Mouse (Mus musculus) urinary bladder, postnatal 10 days (tissue): ENCODE results near the gene Pagr1b.

Experiments used
- DNase-seq: peaks from one replicate; pipeline ENCODE4 v3.0.0; 2022; ENCODE audit warnings: low spot score

The Pagr1b gene

DNA sequence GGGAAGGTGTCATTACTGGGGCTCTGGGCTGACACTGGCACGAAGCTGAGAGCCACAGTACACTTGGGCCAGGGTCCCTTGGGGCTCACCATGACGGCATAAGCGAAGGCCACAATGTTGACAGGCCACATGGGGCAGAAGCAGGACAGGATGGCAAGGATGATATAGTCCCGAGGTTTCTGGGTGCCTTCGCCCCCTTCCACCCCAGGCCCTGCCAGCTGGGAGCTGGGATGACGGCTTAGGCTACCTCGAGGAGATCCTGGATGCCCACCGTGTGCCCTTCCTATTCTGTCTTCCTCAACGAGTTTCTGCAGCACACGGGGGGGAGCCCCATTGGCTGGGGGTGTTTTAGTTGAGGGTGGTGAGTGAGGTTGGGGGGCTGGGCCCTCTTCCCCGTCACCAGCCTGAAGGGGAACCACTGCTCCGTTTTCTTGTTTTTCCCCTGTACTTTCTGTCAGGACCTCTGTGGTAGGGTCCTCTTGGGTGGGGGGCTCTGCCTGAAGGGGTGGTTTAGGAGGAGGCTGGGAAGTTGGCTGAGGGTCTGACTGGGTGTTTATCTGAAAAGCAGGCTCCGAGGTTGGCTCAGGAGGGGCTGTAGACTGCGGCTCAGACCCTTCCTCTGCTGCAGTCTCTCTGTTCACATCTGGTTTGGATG lies 3.1 kb upstream of the Pagr1b start:
- no peak for DNase-seq

DNA sequence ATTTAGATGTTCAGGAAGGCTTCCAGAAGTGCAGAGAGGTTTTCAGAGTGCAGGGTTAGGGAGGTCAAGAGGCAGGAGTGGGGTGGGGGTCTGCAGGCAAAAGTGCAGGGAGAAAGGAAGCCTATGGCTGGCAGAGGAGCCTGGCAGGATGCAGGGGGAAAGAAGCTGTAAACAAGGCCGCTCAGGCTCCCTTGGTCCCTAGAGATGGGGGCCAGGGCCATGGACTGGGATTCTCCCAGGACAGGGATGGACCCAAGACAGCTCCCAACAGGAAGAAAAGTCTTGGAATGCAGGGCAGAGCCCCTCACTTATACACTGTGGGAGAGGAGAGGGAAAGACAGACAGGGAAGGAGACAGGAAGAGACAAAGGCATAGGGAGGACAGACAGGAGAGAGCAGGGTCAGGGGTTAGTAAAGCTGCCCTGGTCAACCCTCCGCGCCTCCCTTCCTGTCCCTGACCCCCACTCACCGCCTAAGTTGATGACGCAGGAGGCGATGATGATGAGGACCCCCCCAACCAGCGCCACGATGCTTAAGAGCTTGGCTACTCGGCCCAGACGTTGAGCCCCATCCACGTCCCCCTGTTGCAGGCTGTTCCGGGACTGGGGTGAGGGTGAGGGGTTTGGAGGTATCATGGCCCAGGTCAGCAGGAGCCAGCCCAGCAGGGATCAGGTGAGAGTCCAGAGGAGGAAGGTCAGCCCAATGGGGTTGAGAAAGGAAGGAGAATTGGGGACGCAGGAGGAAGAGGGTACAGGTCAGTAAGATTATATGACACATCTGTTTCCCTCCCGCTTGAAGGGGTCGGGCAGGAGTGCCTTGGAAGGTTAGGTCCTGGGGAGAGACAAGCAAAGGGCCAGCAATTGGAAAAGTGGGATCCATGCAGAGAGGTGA lies 2.4 kb upstream of the Pagr1b start:
- DNase-seq = no peak

DNA sequence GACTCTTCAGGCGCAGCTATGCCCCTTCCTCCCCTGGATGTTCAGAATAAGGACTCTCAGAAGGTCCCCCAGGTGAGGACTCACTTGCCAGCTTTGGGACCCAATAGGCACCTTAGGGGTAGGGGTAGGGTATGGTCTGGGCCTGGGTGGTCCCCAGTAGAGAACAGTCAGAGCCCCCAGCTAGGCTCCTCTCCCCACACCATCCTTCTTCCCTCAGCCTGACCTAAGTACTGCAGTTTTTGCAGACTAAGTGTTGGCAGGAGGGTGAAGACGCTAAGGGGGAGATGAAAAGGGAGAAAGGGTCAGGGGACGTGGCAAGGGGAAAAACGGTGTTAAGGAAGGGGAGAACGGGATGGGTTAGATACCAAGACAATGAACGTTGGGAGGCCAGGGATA lies 1.7 kb upstream of the Pagr1b start:
- DNase-seq = no peak

DNA sequence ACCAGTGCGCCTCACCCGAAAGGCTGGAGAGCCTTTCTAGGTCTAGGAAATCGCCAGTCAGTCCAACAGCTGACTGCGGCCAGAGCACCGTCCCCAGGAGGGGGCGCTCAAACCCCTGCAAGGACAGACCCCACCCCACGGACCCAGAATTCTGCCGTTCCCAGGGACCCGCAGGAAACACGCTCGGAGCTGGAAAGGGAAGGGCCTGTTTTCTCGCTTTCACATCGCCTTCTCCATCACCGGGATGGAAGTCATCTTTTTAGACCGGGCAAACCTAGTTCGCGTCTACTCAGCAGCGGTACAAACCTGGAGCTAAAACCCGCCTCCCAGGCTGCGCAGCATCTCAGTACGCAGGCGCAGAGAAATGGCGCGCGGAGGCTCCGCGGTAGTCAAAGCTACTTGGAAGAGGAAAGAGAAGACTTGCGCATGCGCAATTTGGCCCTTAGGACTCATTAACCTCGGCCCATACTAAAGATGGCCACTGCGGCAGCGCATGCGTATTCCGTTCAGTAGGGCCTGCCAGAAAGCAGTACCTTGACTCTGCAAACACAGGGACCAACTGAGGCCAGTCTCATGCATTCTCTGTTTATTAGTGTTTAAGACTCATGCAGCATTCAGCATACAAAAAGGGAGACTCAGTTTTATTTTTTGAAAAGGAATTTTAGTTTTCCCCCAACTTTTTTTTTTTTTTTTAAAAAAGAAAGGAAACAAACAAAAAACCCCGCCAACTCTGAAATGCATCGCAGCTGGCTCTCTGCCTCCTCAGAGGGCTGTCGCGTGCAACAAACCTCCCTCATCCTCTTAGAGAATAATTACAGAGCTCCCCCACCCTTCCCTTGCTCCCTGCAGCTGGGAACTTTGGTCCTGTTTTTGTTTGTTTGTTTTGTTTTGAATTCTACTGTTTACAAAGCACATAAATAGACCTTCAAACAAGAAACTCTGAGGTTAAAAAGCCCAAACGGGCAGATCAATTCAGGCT lies 976 bp upstream of the Pagr1b start, which contains the start of gene Pagr1a:
Gene Pagr1a (minus strand): TSS at position 382 of the 979 bp plus-strand sequence.
- DNase-seq = peak; percentile 89

DNA sequence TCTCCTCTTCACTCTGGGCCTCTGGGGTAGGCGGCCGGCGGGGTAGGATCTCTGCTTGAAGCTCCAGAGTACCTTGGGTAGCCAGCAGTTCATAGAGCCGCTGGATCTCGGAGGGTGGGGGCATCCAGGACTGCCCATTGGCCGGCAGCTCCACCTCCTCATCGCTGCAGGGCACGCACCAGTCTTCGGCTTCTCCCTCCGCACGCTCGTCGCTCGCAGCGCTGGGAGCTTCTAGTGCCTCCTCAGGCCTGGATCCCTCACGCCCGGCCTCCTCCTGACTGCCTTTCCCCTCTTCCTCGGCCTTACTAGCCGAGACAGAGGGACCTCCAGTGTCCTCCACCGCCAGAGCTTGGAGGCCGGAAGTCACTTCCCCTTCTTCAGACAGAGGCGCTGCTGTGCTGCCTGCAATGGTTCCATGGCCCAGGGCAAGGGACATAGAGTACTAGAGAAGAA lies 228 bp upstream of the Pagr1b start:
- DNase-seq = no peak

DNA sequence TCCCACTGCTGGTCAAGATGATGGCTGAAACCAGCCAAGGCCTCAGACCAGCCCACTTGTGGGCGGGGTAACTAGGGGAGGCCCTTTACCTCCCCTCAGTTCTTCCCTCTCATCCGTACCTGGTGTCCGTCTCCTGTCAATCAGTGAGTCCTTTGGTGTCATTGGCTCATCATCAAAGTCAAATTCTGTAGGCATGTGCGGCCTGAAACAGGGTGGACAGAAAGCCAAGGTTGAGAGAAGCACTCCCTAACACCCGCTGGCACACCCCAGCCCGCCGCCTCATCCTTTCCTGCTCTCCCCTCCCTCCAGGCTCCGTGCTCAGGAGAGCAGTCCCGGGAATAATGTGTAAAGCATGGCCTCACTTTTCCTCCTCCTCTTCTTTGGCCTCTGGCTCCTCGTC lies 203 bp downstream of the Pagr1b start:
- DNase-seq = no peak

DNA sequence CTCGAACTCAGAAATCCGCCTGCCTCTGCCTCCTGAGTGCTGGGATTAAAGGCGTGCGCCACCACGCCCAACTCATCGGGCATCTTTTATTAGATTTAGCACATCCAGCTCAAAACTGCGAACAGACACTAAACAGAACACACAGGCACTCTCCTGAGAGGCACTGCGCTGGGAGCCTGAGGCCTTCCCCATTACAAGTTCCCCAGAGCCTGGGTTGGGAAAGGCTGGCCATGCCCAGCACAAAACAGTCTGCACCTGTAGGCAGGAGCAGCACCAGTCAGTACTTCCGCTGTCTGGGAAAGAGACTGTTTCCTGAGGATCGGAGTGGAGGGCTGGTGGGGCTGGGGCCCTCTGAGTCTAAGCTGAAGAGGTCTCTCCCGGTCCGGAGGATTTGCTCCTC lies 1.3 kb downstream of the Pagr1b start:
- DNase-seq = no peak

DNA sequence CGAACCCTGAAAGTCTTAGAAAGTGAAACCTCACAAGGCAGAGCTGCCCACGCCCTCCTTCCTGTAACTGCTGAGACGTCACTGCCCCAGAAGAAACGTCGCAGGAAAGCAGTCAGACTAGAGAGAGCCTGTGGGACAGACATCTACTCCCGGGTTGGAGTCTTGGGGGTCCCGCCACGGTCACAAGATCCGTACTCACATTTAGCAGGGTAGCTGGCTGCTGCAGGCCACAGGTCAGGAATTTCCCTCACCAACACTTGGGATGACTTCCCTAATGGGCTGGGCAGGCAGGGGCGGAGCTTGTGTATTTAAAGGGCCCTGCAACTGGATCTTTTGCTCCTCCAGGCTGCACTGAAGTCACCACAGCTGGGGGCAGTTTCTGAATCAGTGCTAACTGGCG lies 2.0 kb downstream of the Pagr1b start, which contains the start of gene Mvp:
Gene Mvp (minus strand): TSS at position 302 of the 400 bp plus-strand sequence.
- no peak for DNase-seq

DNA sequence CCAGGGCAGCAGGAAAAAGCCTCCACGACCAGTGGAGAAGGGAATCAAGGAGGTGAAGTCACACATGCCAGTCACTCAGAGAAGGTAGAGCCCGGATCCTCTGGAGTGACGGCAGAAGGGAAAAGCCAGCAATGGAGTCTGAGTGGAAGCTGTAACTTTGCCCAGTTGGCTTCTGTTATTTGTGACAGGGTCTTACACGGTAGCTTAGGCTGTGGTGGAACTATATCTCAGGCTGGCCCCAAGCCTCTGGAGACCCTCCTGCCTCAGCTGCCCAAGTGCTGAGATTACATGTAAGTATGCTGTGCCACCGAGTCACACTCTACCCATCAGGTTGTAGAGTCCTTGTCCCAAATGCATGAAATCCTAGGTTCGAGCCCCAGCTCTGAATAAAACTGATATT lies 2.9 kb downstream of the Pagr1b start:
- no peak for DNase-seq

DNA sequence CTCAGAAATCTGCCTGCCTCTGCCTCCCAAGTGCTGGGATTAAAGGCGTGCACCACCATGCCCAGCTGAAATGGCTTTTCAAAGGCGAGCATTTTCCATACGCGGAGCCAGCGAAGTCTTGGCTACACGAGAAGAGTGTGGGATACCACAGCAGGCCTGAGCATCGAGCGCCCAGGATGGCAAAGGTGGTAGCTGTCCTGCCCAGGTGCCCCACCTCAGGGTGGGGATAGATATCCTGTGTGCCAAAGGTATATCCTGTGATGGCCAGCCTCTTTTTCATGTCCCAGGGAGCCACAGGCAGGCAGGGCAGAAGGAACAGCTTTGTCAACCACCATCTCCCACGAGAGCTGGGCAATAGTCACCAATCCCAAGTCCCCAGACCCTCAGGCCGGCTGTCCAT lies 3.4 kb downstream of the Pagr1b start:
- no peak for DNase-seq

DNA sequence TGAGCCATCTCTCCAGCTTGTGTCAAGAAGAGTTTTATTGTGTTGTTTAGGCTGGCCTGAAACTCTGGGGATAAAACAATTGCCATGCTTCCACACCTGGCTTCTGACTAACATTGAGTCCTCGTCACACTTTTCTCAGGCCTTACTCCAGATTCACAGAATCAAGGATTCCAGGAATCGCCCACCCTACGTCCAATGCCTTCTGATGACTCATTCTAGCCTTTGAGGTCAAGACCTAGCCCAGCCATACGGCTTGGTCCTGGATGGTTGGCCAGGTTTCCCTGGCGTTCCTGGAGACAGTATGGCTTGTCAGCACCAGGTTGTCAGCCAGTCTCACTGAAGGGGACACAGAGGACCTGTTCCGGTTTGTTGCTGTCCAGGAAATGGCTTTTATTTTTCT lies 3.9 kb downstream of the Pagr1b start:
- DNase-seq = no peak

DNA sequence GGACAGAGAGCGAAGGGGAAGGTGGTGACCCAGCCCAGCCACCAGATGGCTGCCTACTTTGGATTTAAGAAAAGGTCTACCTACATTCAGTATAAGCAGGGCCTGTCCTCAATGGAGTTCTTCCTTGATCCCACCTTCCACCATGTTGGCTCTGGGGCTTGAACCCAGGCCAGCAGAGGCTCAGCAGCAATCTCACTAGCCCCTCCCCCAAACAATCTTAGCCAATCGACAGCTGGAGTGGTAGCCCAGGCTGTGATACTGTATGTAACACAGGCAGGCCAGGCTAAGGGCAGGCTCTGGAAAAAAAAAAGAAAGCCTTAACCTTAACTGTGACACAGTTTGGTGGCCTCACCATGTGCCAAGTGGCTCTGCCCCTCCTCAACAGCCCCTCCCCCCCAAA lies 4.6 kb downstream of the Pagr1b start:
- DNase-seq = no peak

DNA sequence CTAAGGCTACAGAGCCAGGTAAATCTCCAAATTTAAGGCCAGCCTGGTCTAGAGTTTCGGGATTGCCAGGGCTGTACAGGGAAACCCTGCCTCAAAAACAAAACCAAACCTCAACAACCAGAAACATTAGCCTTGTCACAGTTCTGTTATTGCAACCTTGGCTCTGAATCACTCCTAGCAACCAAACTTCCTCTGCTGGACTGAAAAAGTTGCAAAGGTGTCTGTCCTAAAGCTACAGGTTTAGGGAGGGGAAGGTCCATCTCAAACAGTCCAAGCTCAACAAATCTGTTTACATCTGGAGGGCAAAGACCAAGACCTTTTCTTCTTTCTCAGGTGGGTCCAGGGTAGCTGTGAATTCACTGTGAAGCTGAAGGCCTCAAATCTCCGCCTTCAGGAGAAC lies 5.2 kb downstream of the Pagr1b start:
- DNase-seq = no peak

DNA sequence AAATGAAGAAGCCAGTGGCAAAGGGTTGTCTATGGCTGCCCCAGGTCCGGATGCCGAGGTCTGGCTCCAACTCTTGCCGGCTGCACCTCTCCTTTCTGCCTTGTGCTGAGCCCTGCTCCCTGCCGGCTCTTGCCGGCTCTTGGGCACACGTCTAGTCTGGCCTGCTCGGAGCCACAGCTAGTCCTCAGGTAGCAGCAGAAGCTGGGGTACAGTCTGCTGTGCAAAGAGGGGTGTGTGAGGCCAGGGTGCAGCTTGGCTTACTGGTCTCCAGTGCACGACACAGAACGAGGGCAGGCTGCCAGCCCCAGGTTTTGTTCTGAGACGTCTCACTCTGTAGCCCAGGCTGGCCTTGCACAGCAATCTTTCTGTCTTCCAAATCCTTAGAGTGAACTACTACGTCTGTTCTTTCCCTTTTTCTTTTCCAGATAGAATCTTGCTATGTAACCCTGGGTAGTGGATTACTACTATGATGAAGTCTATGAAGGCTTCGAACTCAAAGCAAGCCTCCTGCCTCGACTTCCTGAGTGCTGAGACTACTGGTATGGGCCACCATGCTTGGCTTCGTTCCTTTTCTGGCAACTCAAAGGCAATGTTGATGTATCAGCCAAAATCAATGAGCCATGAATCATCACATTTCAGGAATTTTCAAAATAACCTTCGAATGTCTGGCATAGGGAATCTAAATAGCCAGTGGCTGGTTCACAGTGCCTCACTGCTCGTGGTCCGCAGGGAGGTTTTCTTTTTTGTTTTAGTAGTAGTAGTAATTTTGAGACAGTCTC lies 6.8 kb downstream of the Pagr1b start:
- no peak for DNase-seq

DNA sequence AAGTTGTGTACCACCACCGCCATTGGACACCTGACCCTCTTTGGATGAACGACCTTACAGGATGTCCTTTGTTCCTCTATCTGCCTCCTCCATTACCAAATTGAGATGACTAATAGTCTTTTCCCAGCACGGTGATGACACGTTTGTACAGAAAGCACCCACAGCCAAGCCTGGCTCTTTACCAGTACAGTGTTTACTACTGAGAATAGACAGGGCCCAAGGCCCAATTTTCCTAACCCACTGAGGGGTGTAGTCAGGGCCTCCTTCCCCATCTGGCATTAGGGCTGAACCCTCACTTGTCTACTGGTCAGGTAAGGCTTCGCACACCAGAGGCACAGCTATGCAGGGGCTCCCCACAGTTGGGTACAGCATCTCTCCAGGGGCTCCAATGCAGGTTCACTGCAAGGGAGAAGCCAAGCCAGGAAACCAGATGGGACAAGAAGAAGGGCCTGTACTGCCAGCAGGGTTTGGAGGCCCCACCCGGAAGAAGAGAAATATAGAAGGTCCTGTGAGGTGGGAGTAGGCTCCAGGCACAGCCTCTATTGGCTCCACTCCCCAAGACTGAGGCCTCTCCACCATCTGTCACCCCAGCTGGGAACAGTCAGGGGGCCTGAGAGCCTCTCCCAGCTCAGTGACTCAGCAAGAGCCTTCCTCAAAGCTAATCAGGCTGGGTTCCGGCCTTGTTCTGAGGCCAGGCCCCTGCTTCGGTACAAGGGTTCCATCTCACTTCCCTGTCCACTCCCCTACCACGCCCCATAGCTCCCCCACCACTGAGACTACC lies 7.9 kb downstream of the Pagr1b start:
- DNase-seq = no peak

DNA sequence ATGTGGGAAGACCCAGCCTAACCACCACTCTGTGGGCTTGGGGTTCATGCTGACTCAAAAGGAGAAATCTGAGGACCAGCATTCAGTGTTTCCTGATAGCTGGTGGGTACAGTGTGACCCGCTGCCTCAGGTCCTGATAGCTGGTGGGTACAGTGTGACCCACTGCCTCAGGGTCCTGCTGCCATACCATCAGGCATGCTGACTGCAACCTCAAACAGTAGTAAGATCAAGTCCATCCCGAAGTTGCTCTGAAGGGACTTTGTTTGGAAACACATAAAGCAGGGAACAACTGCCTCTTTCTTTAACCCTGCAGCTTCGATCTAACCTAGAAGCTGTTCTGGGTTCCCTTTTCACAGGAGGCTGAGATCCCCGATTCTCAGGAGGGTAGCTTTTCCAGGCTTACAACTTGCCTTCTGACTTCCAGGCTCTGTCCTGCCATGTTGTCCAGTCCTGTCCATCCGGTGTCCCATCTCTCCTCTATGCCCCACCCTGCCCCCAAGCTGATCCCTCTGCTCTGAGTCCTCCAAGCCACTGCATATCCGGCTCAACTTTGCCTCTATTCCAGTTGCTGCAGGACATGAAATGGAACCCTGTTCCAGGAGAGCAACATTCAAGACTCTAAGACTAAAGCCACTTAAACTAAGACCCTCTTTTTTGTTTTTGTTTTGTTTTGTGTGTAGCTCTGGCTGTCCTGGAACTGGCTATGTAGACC lies 8.8 kb downstream of the Pagr1b start:
- DNase-seq = no peak

DNA sequence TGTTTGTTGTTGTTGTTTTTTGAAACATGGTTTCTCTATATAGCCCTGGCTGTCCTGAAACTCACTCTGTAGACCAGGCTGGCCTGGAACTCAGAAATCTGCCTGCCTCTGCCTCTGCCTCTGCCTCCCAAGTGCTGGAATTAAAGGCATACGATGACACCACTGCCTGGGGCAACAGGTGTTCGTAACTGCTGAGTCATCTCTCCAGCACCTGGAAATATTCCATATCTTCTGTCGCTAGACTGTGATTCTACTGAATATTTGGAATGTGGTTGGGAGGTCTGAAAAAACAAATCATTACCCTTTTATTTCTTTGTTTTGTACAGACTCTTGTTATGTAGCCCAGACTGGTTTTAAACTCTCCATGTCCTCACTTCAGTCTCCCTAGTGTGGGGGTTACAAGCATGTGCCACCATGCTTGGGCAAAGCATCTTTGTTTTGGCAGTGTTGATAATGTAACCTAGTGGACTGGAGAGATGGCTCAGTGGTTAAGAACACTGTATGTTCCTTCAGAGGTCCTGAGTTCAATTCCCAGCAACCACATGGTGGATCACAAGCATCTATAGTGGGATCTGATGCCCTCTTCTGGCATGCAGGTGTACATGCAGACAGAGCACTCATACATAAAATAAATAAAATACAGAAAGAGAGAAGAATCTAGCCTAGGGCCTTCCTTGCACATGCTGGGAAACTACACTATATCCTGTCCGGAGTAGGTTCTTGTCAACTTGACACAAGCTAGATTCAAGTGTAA lies 12.0 kb downstream of the Pagr1b start:
- DNase-seq = no peak

DNA sequence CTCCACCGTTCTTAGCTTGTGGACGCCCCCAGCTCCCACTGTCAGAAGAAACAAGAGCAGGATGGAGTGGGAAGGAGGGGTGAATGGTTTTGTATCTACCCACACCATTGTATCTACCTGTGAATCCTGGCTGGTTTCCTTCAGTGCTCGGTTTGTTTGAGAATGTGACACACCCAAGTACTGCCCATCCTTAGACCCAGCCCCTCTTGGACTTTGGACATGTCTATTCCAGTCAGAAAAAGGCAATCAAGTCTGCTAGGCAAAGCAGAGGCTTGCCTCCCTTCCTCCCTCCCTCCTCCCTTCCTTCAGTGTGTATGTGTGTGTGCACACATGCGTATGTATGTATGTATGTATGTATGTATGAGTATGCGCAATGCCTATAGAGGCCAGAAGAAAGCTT lies 12.7 kb downstream of the Pagr1b start:
- DNase-seq = no peak

DNA sequence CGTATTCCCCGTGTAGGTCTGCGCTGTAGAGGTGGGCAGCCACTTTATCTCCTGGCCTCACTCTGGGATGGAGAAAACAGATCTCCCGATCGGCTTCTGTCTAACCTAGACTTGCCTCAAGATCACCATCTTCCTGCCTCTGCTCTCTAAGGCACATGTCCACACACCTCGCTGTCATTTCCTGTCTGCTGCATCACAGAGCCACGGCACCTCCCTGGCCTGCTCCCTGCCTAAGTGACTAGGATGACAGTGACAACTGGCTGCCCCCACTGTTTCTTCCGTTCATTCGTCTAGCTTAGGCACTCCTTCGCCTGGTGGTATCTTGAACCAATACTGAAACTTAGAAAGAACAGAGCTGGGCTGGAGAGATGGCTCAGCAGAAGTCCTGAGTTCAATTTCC lies 16.7 kb downstream of the Pagr1b start:
- DNase-seq = no peak
